Mouse (Mus musculus): ENCODE results near the gene Col4a2.

Gene Col4a2

GRCm38 (mm10) chr8:11415089-11415488 lies 102.5 kb downstream of the Col4a2 start:
- no peak for DNase-seq (ENCODE audit: low spot score in 2 of 2)

- DNase-seq (ENCODE audit: low spot score in 2 of 2): no peak
Measured at GRCm38 (mm10) chr8:11417762-11418161, 105.2 kb downstream of the Col4a2 start.

GRCm38 (mm10) chr8:11419232-11419631 lies 106.6 kb downstream of the Col4a2 start:
- DNase-seq (ENCODE audit: low spot score in 2 of 2): no peak

- peak; percentile 39 to 55 for DNase-seq (ENCODE audit: low spot score in 2 of 2)
Measured at GRCm38 (mm10) chr8:11419645-11420044, 107.0 kb downstream of the Col4a2 start.

GRCm38 (mm10) chr8:11421105-11421504 lies 108.5 kb downstream of the Col4a2 start:
- peak in 1 of 2 experiments; percentile 10 for DNase-seq (ENCODE audit: low spot score in 2 of 2)

GRCm38 (mm10) chr8:11421968-11422367 lies 109.4 kb downstream of the Col4a2 start:
- DNase-seq (ENCODE audit: low spot score in 2 of 2): no peak

- DNase-seq (ENCODE audit: low spot score in 2 of 2): no peak
Measured at GRCm38 (mm10) chr8:11423091-11423490, 110.5 kb downstream of the Col4a2 start.

GRCm38 (mm10) chr8:11430688-11431087 lies 118.1 kb downstream of the Col4a2 start:
- DNase-seq (ENCODE audit: low spot score in 2 of 2): peak in 1 of 2 experiments; percentile 17

- DNase-seq (ENCODE audit: low spot score in 2 of 2): no peak
Measured at GRCm38 (mm10) chr8:11437862-11438261, 125.3 kb downstream of the Col4a2 start.

GRCm38 (mm10) chr8:11441291-11441690 lies 128.7 kb downstream of the Col4a2 start:
- no peak for DNase-seq (ENCODE audit: low spot score in 2 of 2)

GRCm38 (mm10) chr8:11443611-11444010 lies 131.0 kb downstream of the Col4a2 start:
- no peak for DNase-seq (ENCODE audit: low spot score in 2 of 2)

- DNase-seq (ENCODE audit: low spot score in 2 of 2): no peak
Measured at GRCm38 (mm10) chr8:11444216-11444615, 131.6 kb downstream of the Col4a2 start.

- no peak for DNase-seq (ENCODE audit: low spot score in 2 of 2)
Measured at GRCm38 (mm10) chr8:11445790-11446189, 133.2 kb downstream of the Col4a2 start.

GRCm38 (mm10) chr8:11447910-11448570 lies 135.4 kb downstream of the Col4a2 start:
- DNase-seq (ENCODE audit: low spot score in 2 of 2): no peak

- DNase-seq (ENCODE audit: low spot score in 2 of 2): peak in 1 of 2 experiments; percentile 20
Measured at GRCm38 (mm10) chr8:11450184-11451113, 137.8 kb downstream of the Col4a2 start.

- no peak for DNase-seq (ENCODE audit: low spot score in 2 of 2)
Measured at GRCm38 (mm10) chr8:11452152-11452551, 139.5 kb downstream of the Col4a2 start.

- DNase-seq (ENCODE audit: low spot score in 2 of 2): peak; percentile 54 to 70
Measured at GRCm38 (mm10) chr8:11452559-11452958, 140.0 kb downstream of the Col4a2 start.

- no peak for DNase-seq (ENCODE audit: low spot score in 2 of 2)
Measured at GRCm38 (mm10) chr8:11452974-11453373, 140.4 kb downstream of the Col4a2 start.

GRCm38 (mm10) chr8:11454228-11454627 lies 141.6 kb downstream of the Col4a2 start:
- no peak for DNase-seq (ENCODE audit: low spot score in 2 of 2)

GRCm38 (mm10) chr8:11457278-11457677 lies 144.7 kb downstream of the Col4a2 start:
- no peak for DNase-seq (ENCODE audit: low spot score in 2 of 2)

GRCm38 (mm10) chr8:11457981-11458836 lies 145.6 kb downstream of the Col4a2 start:
- no peak for DNase-seq (ENCODE audit: low spot score in 2 of 2)

- DNase-seq (ENCODE audit: low spot score in 2 of 2): no peak
Measured at GRCm38 (mm10) chr8:11459016-11459415, 146.4 kb downstream of the Col4a2 start.
